Mouse (Mus musculus) Patski (cell line): ENCODE data around the gene Nxf3. TPM values are rescaled to one million over a fixed set of nuclear protein-coding genes. Genes with fewer than 3 reads are reported as not detected.
"Not testable (repeated sequence)": the region's sequence is repeated elsewhere in the genome, so short reads cannot be mapped to it uniquely, and the experiment has no call there.

Experiments
- ATAC-seq: fragments of 100-300 bp; one replicate; pipeline ENCODE4 v1.8.0; 2021
- CTCF ChIA-PET: fragments of 350-600 bp; sonication (Branson Sonifier 250); formaldehyde crosslinking; loops from one replicate; lab custom pipeline; 2022; ENCODE audit warnings: inconsistent platforms; lab: Charles Lee
- POLR2A ChIA-PET: fragments of 350-600 bp; sonication (Branson Sonifier 250); formaldehyde crosslinking; loops from one replicate; lab custom pipeline; 2022; ENCODE audit warnings: antibody characterized with exemption, inconsistent platforms; lab: Charles Lee
- DNase-seq: peaks from one replicate; pipeline ENCODE4 v3.0.0-alpha.2; 2011; ENCODE audit warnings: low read depth, low spot score
- H3K27me3 ChIP-seq: fragments of 371-371 bp; one replicate; pipeline ENCODE4 v1.5.1; 2021
- CTCF ChIP-seq: fragments of 100-300 bp; IDR thresholded peaks from one replicate; pipeline ENCODE4 v1.5.1; 2021
- in situ Hi-C: fragments of 300-500 bp; cut with MboI; formaldehyde crosslinking; loops from 3 replicates; pipeline ENCODE4 v1.11.1; 2018; ENCODE audit warnings: low pct_unique_long_range_greater_than_20kb, mixed read lengths
- polyA plus RNA-seq: library from polyadenylated mRNA; unstranded; gene quantifications from one replicate; pipeline ENCODE4 v1.2.3, GENCODE M21; 2021

The Nxf3 gene
- not detected for polyA plus RNA-seq

- DNase-seq = no peak
- ChIA-PET CTCF (no interaction called here), POLR2A (no interaction called here)
- peaks cover 20% of the 10 kb centered on the region for H3K27me3 ChIP-seq
- in situ Hi-C loops = no loop called here
- TF ChIP-seq CTCF = no peak
- ATAC-seq = no peak
Measured at GRCm38 (mm10) chrX:136085155-136085554, at the start of gene Nxf3. Gene Nxf3 (minus strand): TSS chrX:136085255.

DNA sequence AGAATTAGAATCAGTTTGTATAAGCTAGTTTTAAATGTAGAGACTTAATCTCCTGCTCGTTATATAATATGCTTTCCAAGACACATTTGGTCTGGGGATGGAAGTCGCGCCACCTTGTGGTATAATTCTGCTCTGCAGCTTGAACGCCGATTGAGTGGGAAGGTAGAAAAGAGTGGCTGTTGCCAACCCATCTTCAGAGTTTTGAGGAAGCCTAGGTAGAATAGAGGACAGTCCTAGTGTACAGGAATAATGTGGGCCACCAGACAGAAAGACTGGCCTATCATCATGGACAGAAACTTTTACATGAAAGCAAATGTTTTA, 42.6 kb upstream of the Nxf3 start:
- in situ Hi-C loops = no loop called here
- peaks cover 45% of the 10 kb centered on the region for H3K27me3 ChIP-seq
- no peak for ATAC-seq
- TF ChIP-seq CTCF = peak; percentile 70
- ChIA-PET CTCF (interaction anchor here (1.6 kb wide), 1 partner anchor 15 kb away, joined by 3 read pairs; no protein-coding TSS in a partner anchor), POLR2A (no interaction called here)
- no peak for DNase-seq

DNA sequence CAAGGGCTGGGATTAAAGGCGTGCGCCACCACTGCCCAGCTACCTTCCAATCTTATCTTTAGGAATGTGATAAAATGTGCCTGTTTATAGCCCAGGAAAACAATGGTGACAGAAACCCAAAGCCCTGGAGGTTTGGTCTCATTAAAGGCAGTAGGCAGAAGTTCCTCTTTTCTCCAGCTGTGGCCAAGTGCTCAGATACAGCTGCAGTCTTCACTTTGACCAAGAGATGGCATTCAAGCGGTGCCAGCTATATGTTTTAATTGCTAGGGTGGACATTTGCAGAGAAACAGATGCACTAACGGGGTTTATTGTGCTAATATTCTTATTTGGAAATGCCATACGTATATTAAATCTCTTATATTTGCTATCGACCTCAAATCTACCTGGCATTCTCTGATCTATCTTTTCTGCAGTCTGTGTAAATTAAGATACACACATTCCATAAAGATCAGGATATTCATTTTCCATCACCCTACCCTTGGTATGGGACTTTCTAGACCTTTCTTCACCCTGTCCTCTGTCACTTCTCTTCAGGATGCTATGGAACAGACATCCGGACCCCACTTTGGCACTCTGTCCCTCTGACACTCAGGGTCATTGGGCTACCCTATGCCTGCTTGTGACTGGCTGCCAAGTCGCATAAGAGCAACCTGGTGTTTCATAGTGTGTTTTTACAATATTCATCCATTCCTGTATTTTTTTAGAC, 42.1 kb upstream of the Nxf3 start:
- in situ Hi-C loops = no loop called here
- ChIA-PET CTCF (interaction anchor here (1.2 to 1.6 kb wide), 2 partner anchors 10 to 14 kb away, joined by 3 read pairs; no protein-coding TSS in a partner anchor), POLR2A (no interaction called here)
- H3K27me3 ChIP-seq = peaks cover 40% of the 10 kb centered on the region
- DNase-seq = no peak
- no peak for ATAC-seq
- no peak for TF ChIP-seq CTCF

DNA sequence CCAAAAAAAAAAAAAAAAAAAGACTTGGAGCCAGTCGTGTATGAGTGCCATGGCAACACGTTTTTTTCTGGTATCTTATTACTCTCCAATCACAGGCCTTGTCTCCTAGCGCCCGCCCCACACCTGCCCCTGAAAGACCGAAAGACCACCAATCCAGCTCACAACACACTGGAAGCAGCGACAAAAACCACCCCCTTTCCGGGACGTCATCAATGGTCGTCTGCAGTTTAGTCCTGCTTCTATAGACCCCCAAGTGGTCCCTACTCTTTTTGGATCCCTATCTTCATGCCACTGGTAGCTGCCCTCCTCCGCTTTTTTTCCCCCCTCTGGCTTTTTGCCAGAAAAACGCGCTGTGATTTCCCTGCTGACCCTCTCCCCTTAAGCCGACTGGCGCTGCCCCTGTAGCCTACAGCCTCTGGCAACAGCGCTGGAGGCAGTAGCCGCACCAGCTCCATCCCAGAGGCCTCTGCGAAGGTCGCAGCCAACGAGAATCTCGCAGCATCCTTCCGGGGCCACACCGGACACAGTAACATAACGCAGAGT, 30.4 kb upstream of the Nxf3 start:
- POLR2A ChIA-PET = no interaction called here
- ATAC-seq = no peak
- no peak for TF ChIP-seq CTCF

DNA sequence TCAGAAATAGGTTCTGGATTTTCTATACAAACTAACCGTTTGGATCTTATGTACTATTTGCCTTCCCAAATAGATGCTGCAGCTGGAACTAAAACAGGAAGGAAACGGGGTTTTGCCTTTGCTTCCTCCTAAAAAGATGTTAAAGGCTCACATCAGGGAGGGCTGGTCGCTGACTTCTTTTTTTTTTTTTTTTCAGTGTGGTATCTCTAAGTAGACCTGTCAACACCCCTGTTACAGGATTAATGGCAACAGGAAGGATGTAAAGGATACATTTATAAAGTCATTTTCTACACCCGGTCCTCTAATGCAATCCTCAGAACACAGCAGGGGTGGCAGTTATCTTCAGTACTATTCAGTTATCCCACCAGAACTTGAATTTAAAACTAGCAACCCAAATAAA, 30.0 kb upstream of the Nxf3 start:
- DNase-seq (no peak), ATAC-seq (no peak)
- ChIA-PET CTCF (interaction anchor here (1.0 kb wide), 1 partner anchor 10 kb away, joined by 3 read pairs; no protein-coding TSS in a partner anchor), POLR2A (no interaction called here)
- TF ChIP-seq CTCF = no peak
- peaks cover 38% of the 10 kb centered on the region for H3K27me3 ChIP-seq
- in situ Hi-C loops = no loop called here

More for the DNA sequence above, 30.4 kb upstream of the Nxf3 start:
- no peak for DNase-seq
- CTCF ChIA-PET = no interaction called here
- in situ Hi-C loops = no loop called here
- H3K27me3 ChIP-seq = peaks cover 37% of the 10 kb centered on the region

GRCm38 (mm10) chrX:136107942-136108341, 22.9 kb upstream of the Nxf3 start:
- peak; percentile 73 for TF ChIP-seq CTCF
- DNase-seq (no peak), ATAC-seq (no peak)
- in situ Hi-C loops = no loop called here
- POLR2A ChIA-PET = no interaction called here
- CTCF ChIA-PET = no interaction called here
- H3K27me3 ChIP-seq = peaks cover 30% of the 10 kb centered on the region

GRCm38 (mm10) chrX:136104724-136105088, 19.7 kb upstream of the Nxf3 start:
- POLR2A ChIA-PET = no interaction called here
- DNase-seq (no peak), ATAC-seq (no peak)
- in situ Hi-C loops = no loop called here
- TF ChIP-seq CTCF = no peak
- CTCF ChIA-PET = no interaction called here
- peaks cover 26% of the 10 kb centered on the region for H3K27me3 ChIP-seq

DNA sequence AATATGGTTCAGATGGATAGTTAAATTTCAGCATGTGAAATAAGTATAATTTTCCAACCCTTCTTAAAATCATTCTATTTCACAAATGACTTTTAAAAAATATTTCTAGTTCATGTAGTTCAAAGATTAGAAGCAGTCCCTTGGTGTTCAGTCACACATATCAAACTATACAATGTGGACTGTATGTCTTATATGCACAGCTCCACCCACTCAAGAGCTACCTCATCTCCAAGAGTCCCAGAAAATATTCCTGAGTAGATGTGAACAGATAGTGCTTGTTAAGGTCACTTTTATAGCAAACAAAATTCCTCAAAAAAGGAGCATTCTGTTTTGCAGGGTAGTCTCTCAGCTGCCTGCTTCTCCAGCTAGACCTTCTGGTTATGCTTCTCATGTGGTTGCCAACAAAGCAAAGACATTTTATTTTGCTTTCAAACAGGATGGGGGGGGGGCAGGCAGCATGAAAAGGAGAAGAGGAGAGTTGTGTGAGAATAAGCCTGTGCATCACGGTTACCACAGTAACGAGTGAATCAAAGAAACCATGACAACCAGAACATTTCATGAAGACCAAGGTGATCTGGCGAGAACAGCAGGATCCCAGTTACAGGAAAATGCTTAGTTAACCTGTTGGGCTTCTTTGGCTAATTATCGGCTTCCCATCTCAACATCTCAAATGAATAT, 19.1 kb upstream of the Nxf3 start:
- H3K27me3 ChIP-seq = peaks cover 24% of the 10 kb centered on the region
- no peak for ATAC-seq
- DNase-seq = no peak
- no peak for TF ChIP-seq CTCF
- POLR2A ChIA-PET = no interaction called here
- CTCF ChIA-PET = no interaction called here
- in situ Hi-C loops = no loop called here

GRCm38 (mm10) chrX:136094421-136094820, 9.4 kb upstream of the Nxf3 start:
- CTCF ChIA-PET = no interaction called here
- DNase-seq (no peak), ATAC-seq (no peak)
- in situ Hi-C loops = no loop called here
- H3K27me3 ChIP-seq = peaks cover 30% of the 10 kb centered on the region
- TF ChIP-seq CTCF = no peak
- POLR2A ChIA-PET = no interaction called here

DNA sequence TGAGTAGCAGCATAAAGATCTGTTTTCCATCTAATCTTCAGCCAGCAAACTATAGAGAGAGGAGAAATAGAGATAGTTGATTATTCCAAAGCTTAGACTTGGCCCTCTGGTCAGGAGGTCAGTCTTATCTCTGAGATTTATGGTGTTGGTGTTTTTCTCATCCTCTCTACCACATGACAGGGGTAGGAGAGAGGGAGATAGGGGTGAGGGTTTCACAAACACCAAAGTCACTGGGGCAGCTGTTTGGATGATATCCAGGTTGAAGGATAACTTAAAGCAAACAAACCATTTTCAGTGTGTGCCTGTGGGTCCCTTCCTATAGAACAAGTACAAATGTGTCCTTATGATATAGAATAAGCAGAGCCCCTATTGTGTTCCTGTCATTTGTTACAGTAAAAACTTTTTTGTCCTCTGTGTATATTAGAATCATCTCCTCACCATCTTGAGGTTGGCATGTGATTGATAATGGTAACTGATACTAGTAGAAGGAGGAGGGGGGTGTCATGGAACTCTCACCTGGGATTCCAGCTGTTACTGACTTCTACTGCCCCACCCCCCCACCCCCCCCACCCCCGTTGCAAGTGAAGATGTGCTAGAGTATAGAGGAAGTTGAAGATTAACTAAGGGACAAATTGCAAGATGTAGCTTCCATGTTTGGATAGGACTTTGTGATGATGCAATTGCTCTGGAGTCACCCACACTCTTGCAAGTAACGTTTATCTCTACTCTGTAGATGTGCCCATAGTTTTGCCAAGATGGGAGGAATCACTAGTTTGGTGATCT, 7.6 kb upstream of the Nxf3 start:
- in situ Hi-C loops = no loop called here
- ChIA-PET CTCF (no interaction called here), POLR2A (no interaction called here)
- no peak for TF ChIP-seq CTCF
- DNase-seq (no peak), ATAC-seq (no peak)
- peaks cover 30% of the 10 kb centered on the region for H3K27me3 ChIP-seq

- CTCF ChIA-PET, POLR2A ChIA-PET, DNase-seq, in situ Hi-C loops: not testable (repeated sequence)
- peaks cover 26% of the 10 kb centered on the region for H3K27me3 ChIP-seq
- peak; percentile 84 for ATAC-seq
Measured at GRCm38 (mm10) chrX:136068020-136068419, 17.0 kb downstream of the Nxf3 start, which contains the start of gene Bex2. Gene Bex2 (minus strand): TSS chrX:136068236.

- POLR2A ChIA-PET = not testable (repeated sequence)
Measured at GRCm38 (mm10) chrX:136067201-136067991, 17.7 kb downstream of the Nxf3 start.

More at GRCm38 (mm10) chrX:136067201-136067991, 17.7 kb downstream of the Nxf3 start:
- CTCF ChIA-PET, in situ Hi-C loops, DNase-seq, ATAC-seq: not testable (repeated sequence)
- peaks cover 28% of the 10 kb centered on the region for H3K27me3 ChIP-seq
